Mouse (Mus musculus): ENCODE measurements around the gene Hoxa3. TPM values are rescaled to one million over a fixed set of nuclear protein-coding genes. Genes with fewer than 3 reads are reported as not detected.

Gene Hoxa3
- total and polyA plus RNA-seq, 2 experiments from 2014 or later = 1.6 TPM; not detected in 1

- ATAC-seq (ENCODE audit: low FRiP score) (no peak), DNase-seq (ENCODE audit: low spot score) (no peak)
- WGBS = 15% methylated on average over 5 of the region's 5 CpGs
- Histone ChIP-seq H3K4me1 (ENCODE audit: insufficient read depth, low read length) (no peaks in the 10 kb centered on the region), H3K27ac (ENCODE audit: low read depth, low read length) (no peak overlapping the region), H3K27me3 (ENCODE audit: insufficient read depth, low read length) (peaks cover 97% of the 10 kb centered on the region), H3K9ac (replicated peaks; ENCODE audit: low read length, poor library complexity, severe bottlenecking) (no peak overlapping the region), H3K4me3 (ENCODE audit: low read depth, low read length) (no peak overlapping the region), H3K36me3 (ENCODE audit: insufficient read depth, low read length) (no peaks in the 10 kb centered on the region), H3K4me2 (ENCODE audit: low read depth, low read length, poor library complexity, severe bottlenecking) (no peak overlapping the region), H3K9me3 (ENCODE audit: low read length) (no peaks in the 10 kb centered on the region)
- TF ChIP-seq CTCF (IDR thresholded peaks at IDR 0.05) = no peak
These were observed 1.1 kb upstream of the Hoxa3 start for GRCm38 (mm10) chr6:52214271-52214670.

- DNase-seq (ENCODE audit: low spot score) (no peak), ATAC-seq (ENCODE audit: low FRiP score) (no peak)
- Histone ChIP-seq H3K4me3 (ENCODE audit: low read depth, low read length) (no peak overlapping the region), H3K27ac (ENCODE audit: low read depth, low read length) (no peak overlapping the region), H3K9ac (replicated peaks; ENCODE audit: low read length, poor library complexity, severe bottlenecking) (no peak overlapping the region), H3K4me1 (ENCODE audit: insufficient read depth, low read length) (no peaks in the 10 kb centered on the region), H3K4me2 (ENCODE audit: low read depth, low read length, poor library complexity, severe bottlenecking) (no peak overlapping the region), H3K27me3 (ENCODE audit: insufficient read depth, low read length) (peaks cover 96% of the 10 kb centered on the region), H3K36me3 (ENCODE audit: insufficient read depth, low read length) (no peaks in the 10 kb centered on the region), H3K9me3 (ENCODE audit: low read length) (no peaks in the 10 kb centered on the region)
- no peak for TF ChIP-seq CTCF (IDR thresholded peaks at IDR 0.05)
- under 1% methylated on average over 22 of the region's 22 CpGs for WGBS
These were observed 499 bp downstream of the Hoxa3 start for GRCm38 (mm10) chr6:52212556-52213118.

- H3K36me3 ChIP-seq (ENCODE audit: insufficient read depth, low read length) = no peaks in the 10 kb centered on the region
- H3K4me3 ChIP-seq (ENCODE audit: low read depth, low read length) = no peak overlapping the region
- ATAC-seq (ENCODE audit: low FRiP score) = no peak
- H3K27ac ChIP-seq (ENCODE audit: low read depth, low read length) = no peak overlapping the region
- peaks cover 96% of the 10 kb centered on the region for H3K27me3 ChIP-seq (ENCODE audit: insufficient read depth, low read length)
- H3K9me3 ChIP-seq (ENCODE audit: low read length) = no peaks in the 10 kb centered on the region
- 6% methylated on average over 13 of the region's 13 CpGs for WGBS
- H3K4me2 ChIP-seq (ENCODE audit: low read depth, low read length, poor library complexity, severe bottlenecking) = no peak overlapping the region
- no peaks in the 10 kb centered on the region for H3K4me1 ChIP-seq (ENCODE audit: insufficient read depth, low read length)
- no peak for TF ChIP-seq CTCF (IDR thresholded peaks at IDR 0.05)
- DNase-seq (ENCODE audit: low spot score) = no peak
- no peak overlapping the region for H3K9ac ChIP-seq (replicated peaks; ENCODE audit: low read length, poor library complexity, severe bottlenecking)
These were observed 1.2 kb downstream of the Hoxa3 start for GRCm38 (mm10) chr6:52211961-52212360.

- Histone ChIP-seq H3K9me3 (ENCODE audit: low read length) (no peaks in the 10 kb centered on the region), H3K36me3 (ENCODE audit: insufficient read depth, low read length) (no peaks in the 10 kb centered on the region), H3K27ac (ENCODE audit: low read depth, low read length) (no peak overlapping the region), H3K27me3 (ENCODE audit: insufficient read depth, low read length) (peaks cover 96% of the 10 kb centered on the region), H3K4me2 (ENCODE audit: low read depth, low read length, poor library complexity, severe bottlenecking) (no peak overlapping the region), H3K4me1 (ENCODE audit: insufficient read depth, low read length) (no peaks in the 10 kb centered on the region), H3K4me3 (ENCODE audit: low read depth, low read length) (no peak overlapping the region), H3K9ac (replicated peaks; ENCODE audit: low read length, poor library complexity, severe bottlenecking) (no peak overlapping the region)
- peak; percentile 76 for TF ChIP-seq CTCF (IDR thresholded peaks at IDR 0.05)
- peak; percentile 58; the same call in 1 of the 2 replicates for ATAC-seq (ENCODE audit: low FRiP score)
- WGBS = under 1% methylated on average over 37 of the region's 37 CpGs
- peak; percentile 86 for DNase-seq (ENCODE audit: low spot score)
These were observed 1.8 kb downstream of the Hoxa3 start for GRCm38 (mm10) chr6:52211170-52211935.

GRCm38 (mm10) chr6:52209685-52210046 lies 3.5 kb downstream of the Hoxa3 start:
- Histone ChIP-seq H3K9ac (replicated peaks; ENCODE audit: low read length, poor library complexity, severe bottlenecking) (no peak overlapping the region), H3K4me3 (ENCODE audit: low read depth, low read length) (no peak overlapping the region), H3K27ac (ENCODE audit: low read depth, low read length) (no peak overlapping the region), H3K27me3 (ENCODE audit: insufficient read depth, low read length) (peaks cover 96% of the 10 kb centered on the region), H3K4me1 (ENCODE audit: insufficient read depth, low read length) (no peaks in the 10 kb centered on the region), H3K9me3 (ENCODE audit: low read length) (no peaks in the 10 kb centered on the region), H3K36me3 (ENCODE audit: insufficient read depth, low read length) (no peaks in the 10 kb centered on the region), H3K4me2 (ENCODE audit: low read depth, low read length, poor library complexity, severe bottlenecking) (no peak overlapping the region)
- WGBS = 8% methylated on average over 12 of the region's 12 CpGs
- no peak for TF ChIP-seq CTCF (IDR thresholded peaks at IDR 0.05)
- DNase-seq (ENCODE audit: low spot score) (no peak), ATAC-seq (ENCODE audit: low FRiP score) (no peak)
